Mouse (Mus musculus) kidney, postnatal 36 days (tissue): ENCODE measurements around the gene Topbp1.
A peak's percentile ranks its signal among the peaks of the same experiment; 100 is the strongest.
"Not testable (repeated sequence)": the region's sequence is repeated elsewhere in the genome, so short reads cannot be mapped to it uniquely, and the experiment has no call there.

Experiments used
- DNase-seq, 2 experiments: peaks; one replicate each; pipeline ENCODE4 v3.0.0; 2021 to 2022; ENCODE audit warnings: mixed read lengths in 2 of 2

Gene Topbp1

GRCm38 (mm10) chr9:103353500-103354260 lies 48.7 kb downstream of the Topbp1 start:
- DNase-seq = not testable (repeated sequence)

- DNase-seq = no peak
Observed at GRCm38 (mm10) chr9:103357893-103358292, 52.9 kb downstream of the Topbp1 start.

GRCm38 (mm10) chr9:103358545-103358944 lies 53.5 kb downstream of the Topbp1 start:
- no peak for DNase-seq

DNA sequence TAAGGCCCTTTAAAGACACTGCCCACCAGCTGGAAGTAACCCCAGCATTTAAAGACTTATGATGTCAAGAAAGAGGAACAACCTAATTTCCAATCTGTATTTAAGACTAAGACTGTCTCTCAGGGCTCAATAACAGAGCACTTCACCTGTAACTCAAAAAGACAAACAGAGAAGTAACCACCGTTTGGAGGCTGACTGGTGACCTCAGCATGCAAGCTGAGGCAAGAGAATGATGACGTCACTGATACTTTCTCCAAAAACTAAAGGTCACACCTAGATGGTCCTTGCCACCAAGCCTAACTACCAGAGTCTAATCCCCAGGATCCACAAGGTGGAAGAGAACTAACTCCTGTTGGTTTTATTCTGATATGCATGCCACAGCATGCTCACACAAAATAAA lies 55.6 kb downstream of the Topbp1 start:
- DNase-seq = no peak

GRCm38 (mm10) chr9:103363088-103363487 lies 58.1 kb downstream of the Topbp1 start:
- no peak for DNase-seq

- peak; percentile 18 to 37 for DNase-seq
Observed at GRCm38 (mm10) chr9:103363730-103364417, 58.9 kb downstream of the Topbp1 start.

DNA sequence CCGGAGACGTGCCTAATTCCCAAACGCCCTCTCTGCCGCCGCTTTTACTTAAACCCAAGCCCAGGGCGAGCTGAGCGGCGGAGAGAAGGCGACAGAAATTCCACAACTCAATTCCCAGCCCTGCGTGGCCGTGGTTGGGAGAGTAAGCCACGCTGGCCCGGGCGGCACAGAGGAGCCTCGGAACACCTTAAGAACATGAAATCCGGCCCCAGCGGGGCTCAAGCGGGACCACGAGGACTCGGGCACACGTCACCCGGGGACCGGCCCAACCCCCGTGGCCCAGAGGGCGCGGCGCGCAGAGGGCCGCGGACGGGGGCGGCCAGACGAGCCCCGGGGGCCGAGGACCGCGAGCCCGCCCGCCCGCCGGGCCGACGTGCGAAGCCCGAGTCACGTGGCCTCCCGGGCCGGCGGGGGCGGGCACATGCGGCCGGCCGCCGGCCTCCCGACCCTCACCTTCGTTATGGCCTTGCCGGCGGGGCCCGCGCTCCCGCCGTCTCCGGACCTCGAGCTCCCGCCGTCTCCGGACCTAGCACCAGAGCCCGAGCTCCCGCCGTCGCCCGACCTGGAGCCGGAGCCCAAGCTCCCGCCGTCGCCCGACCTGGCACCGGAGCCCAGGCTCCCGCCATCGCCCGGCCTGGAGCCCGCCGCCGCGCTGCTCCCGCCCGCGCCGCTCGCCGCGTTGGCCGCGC lies 59.7 kb downstream of the Topbp1 start:
- peak; percentile 72 to 86 for DNase-seq

DNA sequence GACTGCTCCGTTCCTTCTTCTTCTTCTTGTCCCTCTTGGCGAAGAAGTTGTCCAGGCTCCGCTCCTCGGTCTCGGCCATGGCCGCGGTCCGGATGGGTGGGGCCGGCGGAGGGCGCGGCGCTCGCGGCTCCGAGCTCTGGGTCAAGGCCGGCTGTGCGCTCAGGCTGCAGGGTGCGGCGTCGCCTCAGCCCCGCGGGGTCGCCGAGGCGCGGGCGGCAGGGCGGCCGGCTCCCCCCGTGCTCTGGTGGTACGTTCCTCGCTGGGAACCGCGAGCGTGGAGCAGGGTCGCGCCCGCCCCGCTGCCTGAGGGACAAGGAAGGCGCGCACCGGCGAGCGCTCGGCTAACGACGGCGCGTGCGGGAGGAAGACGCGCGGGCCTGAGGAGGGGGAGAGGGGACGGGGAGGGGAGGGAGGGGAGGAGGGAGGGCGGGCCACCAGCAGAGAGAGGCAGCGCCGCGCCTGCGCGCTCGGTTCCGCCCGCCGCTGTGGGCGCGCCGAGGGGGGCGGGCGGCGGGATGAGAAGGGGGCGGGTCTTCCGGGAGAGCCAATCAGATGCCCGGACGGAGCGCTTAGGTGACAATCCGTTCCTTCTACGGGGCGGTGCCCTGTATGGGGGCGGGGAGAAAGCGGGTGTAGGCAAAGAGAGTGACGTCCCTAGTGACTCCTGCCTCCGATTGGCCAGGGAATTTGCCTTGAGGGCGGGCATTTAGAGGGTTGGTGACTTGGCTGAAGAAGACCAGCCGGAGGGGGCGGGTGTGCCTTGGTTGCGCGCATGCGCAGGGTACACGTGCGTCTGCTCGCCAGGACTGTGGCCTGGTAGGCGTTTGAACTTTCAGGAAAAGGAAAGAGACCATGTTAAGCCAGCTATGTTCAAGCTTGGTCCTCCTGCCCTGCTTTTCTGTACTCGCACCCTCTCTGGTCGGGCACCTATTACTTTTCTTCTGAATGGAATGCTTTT lies 60.6 kb downstream of the Topbp1 start, which contains the start of gene Cdv3:
Cdv3 (minus strand) TSS at position 551 of the 958 bp plus-strand sequence.
- peak; percentile 99 to 100 for DNase-seq

GRCm38 (mm10) chr9:103366356-103366755 lies 61.3 kb downstream of the Topbp1 start:
- no peak for DNase-seq

DNA sequence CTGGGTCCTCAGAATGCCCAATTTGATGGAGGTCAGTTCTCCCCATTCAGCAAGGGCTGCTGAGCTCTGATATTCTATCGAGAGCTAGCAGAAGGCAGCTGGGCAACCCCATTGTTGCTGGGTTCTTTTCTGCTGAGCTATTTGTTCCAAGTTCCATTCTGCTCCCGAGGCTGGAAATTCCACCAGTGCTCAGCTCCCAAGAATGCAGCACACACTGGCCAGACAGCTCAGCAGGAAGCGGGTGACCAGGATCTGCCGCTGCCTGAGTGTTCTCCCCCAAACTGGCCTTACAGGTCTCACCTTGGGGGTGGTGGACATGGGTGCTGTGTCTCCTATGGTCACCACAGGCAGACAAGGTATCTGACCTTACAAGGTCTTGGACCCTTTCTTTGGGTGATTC lies 64.9 kb downstream of the Topbp1 start:
- no peak for DNase-seq

DNA sequence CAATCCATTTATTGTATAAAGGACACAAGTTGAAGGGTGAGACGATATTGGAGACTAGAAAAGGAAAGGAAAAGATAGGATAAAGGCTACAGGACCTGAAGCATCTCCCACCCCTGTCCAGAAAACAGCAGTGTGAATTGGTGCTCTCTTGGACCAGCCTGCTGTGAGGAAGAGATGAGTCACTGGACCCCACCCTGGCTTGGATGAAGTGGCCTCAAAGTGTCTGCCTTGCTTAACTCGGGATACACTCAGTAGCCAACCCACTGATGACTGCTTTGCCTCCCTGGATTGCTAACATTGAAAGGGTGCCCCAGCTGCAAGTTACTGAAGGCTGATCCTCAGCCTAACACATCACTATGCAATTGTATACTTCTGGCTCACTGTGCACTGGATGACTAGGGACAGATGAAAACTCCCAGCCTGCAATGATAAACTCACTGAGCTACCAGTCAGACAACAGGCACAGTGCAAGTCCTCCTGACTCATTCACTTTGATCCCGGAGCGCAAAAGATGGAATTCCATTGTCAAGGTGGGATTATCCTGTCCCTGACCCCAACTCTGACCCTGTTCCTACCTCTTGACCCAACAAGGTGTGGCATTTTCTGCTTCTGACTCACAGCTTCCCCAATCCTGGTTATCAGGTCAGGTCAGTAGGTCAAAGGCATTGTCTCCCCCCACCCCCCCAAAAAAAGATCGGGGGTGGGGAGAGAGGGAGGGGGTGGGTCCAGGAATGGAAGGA lies 67.4 kb downstream of the Topbp1 start:
- no peak for DNase-seq

DNA sequence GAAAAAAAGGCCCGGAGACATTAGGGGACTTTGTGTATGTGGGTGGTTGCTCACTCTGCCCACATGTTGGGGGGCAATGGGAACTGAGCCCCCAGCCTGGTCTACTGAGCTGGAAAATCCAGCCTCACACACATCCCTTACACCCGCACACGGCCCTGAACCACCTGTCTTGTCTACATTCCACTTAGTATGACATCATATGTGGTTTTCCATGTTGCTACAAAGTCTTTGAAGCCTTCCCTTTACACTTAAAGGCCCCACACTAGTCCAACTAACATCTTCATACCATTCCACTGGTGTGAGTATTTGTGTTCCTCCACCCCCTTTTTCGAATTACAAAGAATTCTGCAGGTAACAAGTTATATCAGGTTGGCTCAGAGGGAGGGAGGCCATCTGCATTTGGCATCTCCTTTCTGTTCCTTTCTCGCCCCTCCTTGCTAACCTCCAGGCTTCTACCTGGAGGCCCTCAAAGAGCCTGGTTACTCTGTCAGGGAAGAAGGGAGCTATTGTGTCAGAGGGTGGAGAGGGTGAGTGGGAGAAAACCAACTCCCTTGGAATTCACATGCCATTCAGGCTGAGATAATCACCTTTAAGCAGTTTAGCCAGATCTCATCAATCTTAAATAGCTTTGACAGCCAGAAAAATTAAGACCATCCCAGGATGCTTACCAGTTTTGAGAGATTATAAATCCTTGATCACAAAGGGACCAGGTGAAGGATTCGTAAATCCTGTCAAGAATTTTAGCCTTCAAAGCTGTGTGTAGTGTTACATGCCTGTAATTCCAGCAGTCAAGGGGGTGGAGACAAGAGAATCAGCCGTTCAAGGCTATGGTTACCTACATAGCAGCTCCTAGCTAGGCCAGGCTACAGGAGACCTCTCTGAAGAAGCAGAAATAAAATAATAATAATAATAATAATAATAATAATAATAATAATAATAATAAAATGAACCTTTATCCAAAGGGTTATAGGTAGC lies 71.6 kb downstream of the Topbp1 start:
- no peak for DNase-seq

GRCm38 (mm10) chr9:103378686-103379085 lies 73.7 kb downstream of the Topbp1 start:
- DNase-seq = no peak

- no peak for DNase-seq
Observed at GRCm38 (mm10) chr9:103379199-103379598, 74.2 kb downstream of the Topbp1 start.

DNA sequence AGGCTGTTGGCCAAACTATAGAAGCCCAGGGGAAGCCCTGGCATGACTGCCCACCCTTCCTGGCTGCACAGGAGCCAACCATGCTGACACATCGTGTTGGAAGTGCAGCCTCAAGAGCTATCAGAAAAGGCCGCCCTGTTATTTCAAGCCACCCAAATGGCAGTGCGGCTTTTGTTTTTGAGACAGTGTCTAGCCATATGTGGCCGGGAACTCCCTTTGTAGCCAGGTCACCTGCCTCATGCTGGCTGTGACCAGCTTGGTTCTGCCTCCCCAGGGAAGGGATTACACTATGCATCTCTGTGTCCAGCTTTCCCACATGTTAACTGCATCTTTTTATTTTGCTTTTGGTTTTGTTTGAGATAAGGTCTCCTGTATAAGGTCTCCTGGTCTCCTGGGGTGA lies 75.6 kb downstream of the Topbp1 start:
- no peak for DNase-seq

- DNase-seq = no peak
Observed at GRCm38 (mm10) chr9:103382989-103383388, 78.0 kb downstream of the Topbp1 start.

DNA sequence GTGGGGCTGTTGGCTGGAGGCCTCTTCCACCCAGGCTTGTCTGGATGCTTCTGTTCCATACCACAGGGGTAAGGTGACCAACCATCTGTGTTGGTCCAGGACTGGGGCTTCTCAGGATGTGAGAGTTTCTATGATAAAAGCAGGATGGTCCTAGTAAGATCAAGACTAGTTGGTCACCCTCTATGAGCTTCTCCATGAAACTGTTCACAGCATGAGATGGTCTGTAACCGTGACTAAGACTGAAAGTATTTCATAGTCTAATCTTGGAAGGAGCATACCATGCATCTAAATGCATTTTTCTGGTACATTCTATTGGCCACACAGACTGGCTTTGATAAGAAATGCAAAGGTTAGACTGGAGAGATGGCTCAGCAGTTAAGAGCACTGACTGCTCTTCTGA lies 78.6 kb downstream of the Topbp1 start:
- no peak for DNase-seq

- DNase-seq = no peak
Observed at GRCm38 (mm10) chr9:103384141-103384796, 79.3 kb downstream of the Topbp1 start.

DNA sequence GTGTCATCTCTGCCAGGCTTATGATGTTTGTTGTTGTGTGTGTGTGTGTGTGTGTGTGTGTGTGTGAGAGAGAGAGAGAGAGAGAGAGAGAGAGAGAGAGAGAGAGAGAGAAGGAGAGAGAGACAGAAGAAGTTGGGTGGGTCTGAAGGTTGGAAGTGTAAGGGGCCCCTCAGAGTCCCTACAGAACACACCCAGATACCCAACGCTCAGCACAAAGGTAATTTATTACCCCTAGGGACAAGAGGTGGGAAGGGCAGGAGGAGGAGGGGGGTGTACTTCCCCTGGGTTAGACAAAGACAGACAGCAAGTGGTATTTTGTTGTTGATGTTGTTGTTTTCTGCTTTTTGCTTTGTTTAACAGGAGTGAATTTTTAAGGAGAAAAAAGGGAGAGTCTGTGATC lies 80.6 kb downstream of the Topbp1 start:
- DNase-seq = no peak

- no peak for DNase-seq
Observed at GRCm38 (mm10) chr9:103386573-103386972, 81.6 kb downstream of the Topbp1 start.
